Mouse (Mus musculus) myocyte (in vitro differentiated cells): ENCODE measurements around the gene Chst12. TPM values are rescaled to one million over a fixed set of nuclear protein-coding genes. Genes with fewer than 3 reads are reported as not detected.

Source experiments
- H3K27me3 ChIP-seq: one replicate; pipeline ENCODE4 v1.6.1; 2011; ENCODE audit not compliant: control insufficient read depth, insufficient read depth, insufficient read length
- H3K36me3 ChIP-seq: one replicate; pipeline ENCODE4 v1.6.1; 2011; ENCODE audit not compliant: control insufficient read depth, insufficient read depth
- H3K4me2 ChIP-seq: one replicate; pipeline ENCODE4 v1.6.1; 2011; ENCODE audit warnings: low read depth, control low read depth
- H3K4me3 ChIP-seq: one replicate; pipeline ENCODE4 v1.5.1; 2011; ENCODE audit warnings: mild to moderate bottlenecking, control low read depth, moderate library complexity
- H3K79me2 ChIP-seq: one replicate; pipeline ENCODE4 v1.6.1; 2011; ENCODE audit not compliant: control insufficient read depth, insufficient read depth
- H3ac ChIP-seq: one replicate; pipeline ENCODE4 v1.6.1; 2011; ENCODE audit not compliant: control insufficient read depth, insufficient read length
- CEBPB ChIP-seq: IDR thresholded peaks from 2 replicates; pipeline ENCODE4 v1.6.1; 2011; ENCODE audit warnings: mild to moderate bottlenecking, moderate library complexity; ENCODE audit not compliant: poor library complexity, insufficient read depth, severe bottlenecking
- E2F4 ChIP-seq: IDR thresholded peaks from one replicate; pipeline ENCODE4 v1.6.1; 2011; ENCODE audit warnings: mild to moderate bottlenecking, control low read depth, moderate library complexity; ENCODE audit not compliant: insufficient read depth
- MAX ChIP-seq: IDR thresholded peaks from one replicate; pipeline ENCODE4 v1.6.1; 2011; ENCODE audit warnings: low read depth, mild to moderate bottlenecking, control low read depth
- MYOD1 ChIP-seq, 3 experiments: IDR thresholded peaks; one replicate each; pipeline ENCODE4 v1.6.1; 2011; ENCODE audit warnings: control low read depth in 2 of 3, low read depth in 2 of 3, mild to moderate bottlenecking in 2 of 3, moderate library complexity in 1 of 3; ENCODE audit not compliant: insufficient read length in 2 of 3, control insufficient read depth in 1 of 3
- MYOG ChIP-seq, 3 experiments: IDR thresholded peaks; one replicate each; pipeline ENCODE4 v1.6.1; 2011; ENCODE audit warnings: control low read depth in 2 of 3, low read depth in 2 of 3, mild to moderate bottlenecking in 2 of 3; ENCODE audit not compliant: insufficient read length in 2 of 3, control insufficient read depth in 1 of 3, insufficient read depth in 1 of 3
- POLR2A ChIP-seq: IDR thresholded peaks from one replicate; pipeline ENCODE4 v1.6.1; 2011; ENCODE audit warnings: low read depth, mild to moderate bottlenecking, control low read depth, moderate library complexity; ENCODE audit not compliant: insufficient read length
- POLR2AphosphoS2 ChIP-seq: IDR thresholded peaks from one replicate; pipeline ENCODE4 v1.6.1; 2011; ENCODE audit warnings: low read depth, control low read depth; ENCODE audit not compliant: insufficient read length
- REST ChIP-seq: IDR thresholded peaks from one replicate; pipeline ENCODE4 v1.6.1; 2011; ENCODE audit warnings: mild to moderate bottlenecking, control low read depth, moderate library complexity; ENCODE audit not compliant: insufficient read depth, insufficient read length
- SRF ChIP-seq: IDR thresholded peaks from one replicate; pipeline ENCODE4 v1.6.1; 2011; ENCODE audit warnings: low read depth; ENCODE audit not compliant: control insufficient read depth, insufficient read length
- TCF12 ChIP-seq: IDR thresholded peaks from one replicate; pipeline ENCODE4 v1.6.1; 2011; ENCODE audit warnings: mild to moderate bottlenecking, control low read depth; ENCODE audit not compliant: poor library complexity, insufficient read depth, severe bottlenecking
- TCF3 ChIP-seq: IDR thresholded peaks from one replicate; pipeline ENCODE4 v1.6.1; 2011; ENCODE audit warnings: low read depth, control low read depth; ENCODE audit not compliant: insufficient read length
- USF1 ChIP-seq: IDR thresholded peaks from one replicate; pipeline ENCODE4 v1.6.1; 2011; ENCODE audit warnings: low read depth, mild to moderate bottlenecking, control low read depth, moderate library complexity
- polyA plus RNA-seq: library from polyadenylated mRNA; unstranded; fragments of >200 nt; fragmentation: generic; extraction: Trizol; gene quantifications from one replicate; pipeline ENCODE4 v1.2.1, GENCODE M21; 2012; ENCODE audit warnings: missing spikeins

Gene Chst12
- polyA plus RNA-seq, 1 experiment: 9.0 TPM

DNA sequence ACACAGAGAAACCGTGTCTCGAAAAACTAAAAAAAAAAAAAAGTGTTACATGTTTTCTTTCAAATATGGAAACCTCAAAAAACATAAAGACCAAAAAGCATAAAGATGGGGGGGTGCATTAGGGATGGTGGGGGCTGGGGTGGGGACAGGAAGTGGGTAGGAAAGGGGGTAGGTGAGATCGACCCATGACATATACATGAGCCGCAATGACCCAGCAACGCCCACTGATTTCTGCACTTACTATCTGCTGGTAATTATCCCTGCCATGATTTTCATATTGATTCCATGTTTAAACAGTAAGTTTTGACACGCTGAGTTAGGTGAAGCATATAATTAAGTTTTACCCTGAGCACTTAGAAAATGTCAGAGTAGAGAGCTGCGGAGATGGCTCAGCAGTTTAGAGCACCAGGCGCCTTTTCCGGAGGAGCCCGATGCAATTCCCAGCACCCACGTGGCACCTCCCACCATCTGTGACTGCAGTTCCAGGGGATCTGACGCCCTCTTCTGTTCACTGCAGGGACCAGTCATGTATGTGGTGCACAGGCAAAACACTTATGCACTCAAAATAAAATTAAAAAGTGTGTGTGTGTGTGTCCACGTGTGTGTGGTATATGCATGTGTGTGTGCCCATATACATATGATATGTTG lies 65.0 kb downstream of the Chst12 start:
- no peak for TF ChIP-seq POLR2AphosphoS2
- TF ChIP-seq SRF: no peak
- TF ChIP-seq E2F4: no peak
- no peak for TF ChIP-seq USF1
- TF ChIP-seq POLR2A: no peak
- TF ChIP-seq CEBPB: no peak
- TF ChIP-seq REST: no peak
- TF ChIP-seq MYOD1 (IDR thresholded peaks at IDR 0.05; ENCODE audit: control insufficient read depth in 1 of 3, insufficient read length in 2 of 3, low read depth in 2 of 3): no peak
- TF ChIP-seq MYOG (IDR thresholded peaks at IDR 0.05; ENCODE audit: control insufficient read depth in 1 of 3, insufficient read depth in 1 of 3, insufficient read length in 2 of 3, low read depth in 2 of 3): no peak
- TF ChIP-seq MAX: no peak
- no peak for TF ChIP-seq TCF12
- no peak for TF ChIP-seq TCF3
- H3K27me3 ChIP-seq: no peaks in the 10 kb centered on the region
- H3K4me3 ChIP-seq: no peak overlapping the region
- H3K79me2 ChIP-seq: no peaks in the 10 kb centered on the region
- H3K4me2 ChIP-seq: no peak overlapping the region
- no peak overlapping the region for H3ac ChIP-seq
- H3K36me3 ChIP-seq: no peaks in the 10 kb centered on the region

DNA sequence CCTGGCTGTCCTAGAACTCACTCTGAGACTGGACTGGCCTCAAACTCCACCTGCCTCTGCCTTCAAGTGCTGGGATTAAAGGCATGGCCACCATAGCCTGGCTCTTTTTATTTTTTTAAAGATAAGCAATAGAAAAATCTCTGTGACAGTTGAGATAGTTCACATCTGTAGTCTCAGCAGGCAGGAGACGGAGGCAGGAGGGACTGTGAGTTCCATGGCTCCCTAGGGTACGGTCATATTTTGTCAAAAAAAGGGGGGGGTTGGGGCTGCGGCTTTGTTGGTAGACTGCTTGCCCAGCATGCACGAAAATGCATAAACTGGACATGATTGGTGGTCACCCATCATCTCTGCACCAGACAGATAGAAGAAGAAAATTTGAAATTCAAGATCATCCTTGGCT lies 65.9 kb downstream of the Chst12 start:
- Histone ChIP-seq H3K36me3 (no peaks in the 10 kb centered on the region), H3ac (no peak overlapping the region), H3K27me3 (no peaks in the 10 kb centered on the region), H3K4me3 (no peak overlapping the region), H3K4me2 (peak overlapping the region; percentile 6), H3K79me2 (no peaks in the 10 kb centered on the region)
- no peak for TF ChIP-seq TCF3
- TF ChIP-seq POLR2AphosphoS2: no peak
- no peak for TF ChIP-seq POLR2A
- TF ChIP-seq USF1: no peak
- no peak for TF ChIP-seq TCF12
- TF ChIP-seq SRF: no peak
- TF ChIP-seq CEBPB: no peak
- no peak for TF ChIP-seq MYOD1 (IDR thresholded peaks at IDR 0.05; ENCODE audit: control insufficient read depth in 1 of 3, insufficient read length in 2 of 3, low read depth in 2 of 3)
- no peak for TF ChIP-seq REST
- no peak for TF ChIP-seq MAX
- no peak for TF ChIP-seq MYOG (IDR thresholded peaks at IDR 0.05; ENCODE audit: control insufficient read depth in 1 of 3, insufficient read depth in 1 of 3, insufficient read length in 2 of 3, low read depth in 2 of 3)
- TF ChIP-seq E2F4: no peak

DNA sequence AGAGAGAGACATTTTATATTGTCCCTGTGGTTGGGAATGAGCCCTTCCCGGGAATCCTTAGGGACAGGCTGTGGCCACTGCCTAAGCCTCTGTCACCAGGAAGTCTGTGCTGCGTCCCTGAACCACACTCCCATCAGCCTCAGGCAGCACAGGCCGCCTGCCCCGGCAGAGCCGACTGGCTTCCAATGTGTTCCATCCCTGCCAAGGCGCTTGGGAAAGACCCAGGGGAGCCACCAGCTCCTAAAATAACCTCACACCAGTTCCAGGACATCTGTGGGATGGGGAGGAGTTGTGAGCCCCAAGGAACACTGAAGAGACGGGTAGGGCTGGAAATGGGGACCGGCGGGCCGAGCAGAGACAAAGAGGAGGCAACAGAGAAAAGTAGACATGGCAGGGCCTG lies 66.3 kb downstream of the Chst12 start:
- TF ChIP-seq POLR2A (no peak), MYOG (IDR thresholded peaks at IDR 0.05; ENCODE audit: control insufficient read depth in 1 of 3, insufficient read depth in 1 of 3, insufficient read length in 2 of 3, low read depth in 2 of 3) (no peak), TCF3 (no peak), USF1 (no peak), POLR2AphosphoS2 (no peak), TCF12 (no peak), SRF (no peak), REST (no peak), E2F4 (no peak), MAX (no peak), CEBPB (no peak), MYOD1 (IDR thresholded peaks at IDR 0.05; ENCODE audit: control insufficient read depth in 1 of 3, insufficient read length in 2 of 3, low read depth in 2 of 3) (no peak)
- Histone ChIP-seq H3K4me2 (peak overlapping the region; percentile 6), H3K4me3 (no peak overlapping the region), H3K79me2 (no peaks in the 10 kb centered on the region), H3K36me3 (no peaks in the 10 kb centered on the region), H3K27me3 (no peaks in the 10 kb centered on the region), H3ac (no peak overlapping the region)

DNA sequence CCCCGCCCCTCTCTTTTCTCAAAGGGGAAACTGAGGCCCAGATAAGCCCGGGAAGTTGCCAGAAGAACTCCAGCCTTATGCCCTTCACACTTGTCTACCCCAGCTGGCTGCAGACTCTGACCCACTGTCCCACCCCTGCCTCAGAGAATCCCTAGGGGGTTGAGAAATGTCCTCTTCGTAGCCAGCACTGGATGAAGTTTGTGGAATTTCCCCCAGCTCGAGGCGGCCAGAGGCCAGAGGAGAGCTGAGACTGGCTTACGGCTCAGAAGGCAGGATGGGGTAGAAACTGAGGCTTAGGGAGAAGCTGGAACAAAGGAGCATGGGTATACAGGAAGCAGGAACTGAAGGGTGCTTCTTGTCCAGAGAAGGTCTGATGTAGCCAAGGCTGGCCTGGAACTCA lies 67.3 kb downstream of the Chst12 start:
- no peak overlapping the region for H3K4me3 ChIP-seq
- no peaks in the 10 kb centered on the region for H3K36me3 ChIP-seq
- no peaks in the 10 kb centered on the region for H3K79me2 ChIP-seq
- no peak for TF ChIP-seq MYOD1 (IDR thresholded peaks at IDR 0.05; ENCODE audit: control insufficient read depth in 1 of 3, insufficient read length in 2 of 3, low read depth in 2 of 3)
- no peak for TF ChIP-seq POLR2A
- TF ChIP-seq E2F4: no peak
- TF ChIP-seq REST: no peak
- TF ChIP-seq POLR2AphosphoS2: no peak
- no peak for TF ChIP-seq CEBPB
- no peak for TF ChIP-seq USF1
- no peak for TF ChIP-seq MAX
- TF ChIP-seq TCF12: no peak
- no peak for TF ChIP-seq MYOG (IDR thresholded peaks at IDR 0.05; ENCODE audit: control insufficient read depth in 1 of 3, insufficient read depth in 1 of 3, insufficient read length in 2 of 3, low read depth in 2 of 3)
- no peak for TF ChIP-seq TCF3
- no peak for TF ChIP-seq SRF
- no peak overlapping the region for H3K4me2 ChIP-seq
- no peak overlapping the region for H3ac ChIP-seq
- no peaks in the 10 kb centered on the region for H3K27me3 ChIP-seq

Other genes starting within 250 kb of the Chst12 start
- 35.6 TPM for gene Mad1l1, start 184.0 kb upstream of the Chst12 start, polyA plus RNA-seq
- gene Nudt1, start 183.9 kb upstream of the Chst12 start, polyA plus RNA-seq: 18.2 TPM
- gene Mrm2, start 173.7 kb upstream of the Chst12 start, polyA plus RNA-seq: 10.0 TPM
- 50.5 TPM for gene Snx8, start 116.3 kb upstream of the Chst12 start, polyA plus RNA-seq
- 220 TPM for gene Eif3b, start 86.2 kb upstream of the Chst12 start, polyA plus RNA-seq
- gene Gm4869, start 59.9 kb upstream of the Chst12 start, polyA plus RNA-seq: 0.07 TPM
- not detected for gene Grifin, start 59.5 kb downstream of the Chst12 start, polyA plus RNA-seq
- 3.1 TPM for gene Lfng, start 101.8 kb downstream of the Chst12 start, polyA plus RNA-seq
- 23.8 TPM for gene Ttyh3, start 143.5 kb downstream of the Chst12 start, polyA plus RNA-seq
- 4.8 TPM for gene Iqce, start 196.8 kb downstream of the Chst12 start, polyA plus RNA-seq
- 14.2 TPM for gene Brat1, start 199.5 kb downstream of the Chst12 start, polyA plus RNA-seq
- gene Amz1, start 218.6 kb downstream of the Chst12 start, polyA plus RNA-seq: 1.2 TPM